In the genomic region with DNA sequence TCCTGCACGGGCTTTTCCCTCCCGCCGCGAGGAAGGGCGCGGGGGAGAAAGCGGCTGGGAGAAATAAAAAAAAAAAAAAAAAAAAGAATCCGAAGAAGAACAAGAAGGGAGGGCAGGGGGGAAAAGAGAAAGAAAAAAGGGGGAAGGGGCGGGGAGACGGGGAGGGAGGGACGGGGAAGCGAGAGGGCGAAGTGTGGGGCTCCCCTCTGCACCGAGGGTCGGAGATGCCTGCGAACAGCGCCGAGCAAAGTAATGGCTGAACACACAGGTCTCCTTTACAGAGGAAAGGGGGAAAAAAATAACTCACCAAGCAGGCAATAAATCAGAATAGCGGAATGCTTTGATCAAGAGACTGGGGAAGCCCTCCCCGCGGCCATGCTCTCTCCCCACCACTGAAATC, we compare ENCODE assay signal across 9 mouse cellular contexts. TPM values are rescaled to one million over a fixed set of nuclear protein-coding genes. Genes with fewer than 3 reads are reported as not detected.
DNase-seq lines count a peak whose midpoint lies in the region; ATAC-seq and TF ChIP-seq lines count a peak whose summit lies in the region.
"Had no signal": no experiment of that assay in that cellular context is flagged by ENCODE, and none has a peak within 500 bp of the region (broad histone marks: within the 10 kb centered on the region; RNA-seq: fewer than 3 reads in every experiment).

No protein-coding gene starts in this region.

- no peaks in the 10 kb centered on the region; the same call in 1 of the 2 replicates for H3K4me1 ChIP-seq in spleen, adult 2 months (ENCODE audit: control insufficient read depth, insufficient read depth, insufficient read length)
- H3K4me1 ChIP-seq in liver, embryonic 16.5 days (ENCODE audit: control insufficient read depth, low read depth, low read length), result no peaks in the 10 kb centered on the region

- ATAC-seq in liver, embryonic 16.5 days (ENCODE audit: low read depth), result no peak

- H3K27ac ChIP-seq in gastrocnemius, adult 2 months, result peak overlapping the region; percentile 83
- H3K27ac ChIP-seq in spleen, adult 2 months (ENCODE audit: insufficient read depth, low read length), result no peak overlapping the region
- H3K27ac ChIP-seq in liver, embryonic 16.5 days (ENCODE audit: low read length), result no peak overlapping the region

- peak overlapping the region; percentile 51 for H3K4me2 ChIP-seq in liver, embryonic 16.5 days (ENCODE audit: low read depth, low read length)

- peak overlapping the region; percentile 91 for H3K4me3 ChIP-seq in gastrocnemius, adult 2 months
- H3K4me3 ChIP-seq in spleen, adult 2 months (ENCODE audit: extremely low read depth, insufficient read depth, insufficient read length), result peak overlapping the region; percentile 36
- peak overlapping the region; percentile 63 for H3K4me3 ChIP-seq in liver, embryonic 16.5 days (ENCODE audit: low read depth, low read length)

- TF ChIP-seq POLR2A in spleen, adult 2 months (IDR thresholded peaks at IDR 0.05; ENCODE audit: low read depth, low read length), result no peak

- peaks cover 8% of the 10 kb centered on the region for H3K27me3 ChIP-seq in spleen, adult 2 months (ENCODE audit: control insufficient read depth, insufficient read depth, low read length)
- H3K27me3 ChIP-seq in liver, embryonic 16.5 days (ENCODE audit: control insufficient read depth, insufficient read depth, low read depth, low read length), result peaks cover 42% of the 10 kb centered on the region
- H3K27me3 ChIP-seq: CH12.LX had no signal

- 3% methylated on average over 21 of the region's 21 CpGs for WGBS in spleen, adult 2 months
- 0% methylated on average over 15 of the region's 21 CpGs for WGBS in liver, embryonic 16.5 days (ENCODE audit: insufficient replicate concordance)

- intact Hi-C loops in gastrocnemius, adult 2 months (cut with DNase I), result loop anchor here (10.0 kb wide), 2 partner anchors 107 to 177 kb away; no protein-coding TSS in a partner anchor

- no peaks in the 10 kb centered on the region for H3K9me3 ChIP-seq in liver, embryonic 16.5 days (replicated peaks; ENCODE audit: control insufficient read depth, low read length)

- H3K9ac ChIP-seq in liver, embryonic 16.5 days (ENCODE audit: low read depth, low read length), result peak overlapping the region; percentile 51; the same call in 1 of the 2 replicates

- DNase-seq in gastrocnemius, adult 2 months, result no peak
- DNase-seq in gastrocnemius, adult 18-20 months (ENCODE audit: low spot score), result no peak
- DNase-seq in spleen, adult 2 months (ENCODE audit: low read depth in 1 of 2, low spot score in 2 of 2), result no peak
- DNase-seq in spleen, postnatal 14 days (ENCODE audit: low spot score in 2 of 2), result no peak
- peak; percentile 20 for DNase-seq in heart, postnatal 4 days
- DNase-seq in testis, postnatal 14 days (ENCODE audit: low spot score), result peak; percentile 19
- DNase-seq in layer of hippocampus, postnatal 14 days (ENCODE audit: low spot score in 2 of 2), result no peak

- no peaks in the 10 kb centered on the region for H3K36me3 ChIP-seq in spleen, adult 2 months (ENCODE audit: control insufficient read depth, insufficient read depth, low read length)
- H3K36me3 ChIP-seq in liver, embryonic 16.5 days (ENCODE audit: control insufficient read depth, insufficient read depth), result no peaks in the 10 kb centered on the region

- TF ChIP-seq CTCF in gastrocnemius, adult 2 months (IDR thresholded peaks at IDR 0.05), result no peak
- no peak for TF ChIP-seq CTCF in spleen, adult 2 months (IDR thresholded peaks at IDR 0.05; ENCODE audit: extremely low read depth, insufficient read depth, insufficient read length, insufficient replicate concordance)

RNA-seq across cellular contexts. Expression of a gene that starts 1.2 kb away (rescaled TPM):
- 10 to 100 TPM; 13.0 to 31.1 TPM for total RNA-seq in gastrocnemius, adult 2 months (2021)
- 10 to 100 TPM; 20.4 TPM for total RNA-seq in gastrocnemius, adult 18-20 months (2021)
- 0.95 and 1.3 TPM in 2 replicates for polyA plus RNA-seq in spleen, adult 2 months (2012; rRNA removed)
- 10 to 100 TPM; 49.0 to 51.4 TPM for total RNA-seq in heart, postnatal 4 days (2021)
- 1.8 and 2.3 TPM in 2 replicates for polyA plus RNA-seq in liver, embryonic 16.5 days (2015; fragmentation: Nextera tagmentation; extraction: Ambion mirVana)
- 100 to 1,000 TPM; 134 to 151 TPM for total RNA-seq in layer of hippocampus, postnatal 14 days (2021)
- total RNA-seq: CH12.LX had no signal

Comparison
In these comparisons a context has a peak if more than half of its experiments do, and no peak if none do; other contexts are left out.
1. DNase-seq: peak in heart, postnatal 4 days (single experiment) and testis, postnatal 14 days (single experiment); none in gastrocnemius, adult 2 months (single experiment), gastrocnemius, adult 18-20 months (single experiment), spleen, adult 2 months (0 of 2), spleen, postnatal 14 days (0 of 2) and layer of hippocampus, postnatal 14 days (0 of 2).
2. H3K4me3 ChIP-seq: peak in every context shown above with its lines; median percentile 91 in gastrocnemius, adult 2 months; 63 in liver, embryonic 16.5 days; 36 in spleen, adult 2 months.